Mouse (Mus musculus): ENCODE data around the gene St6galnac4.

DNA sequence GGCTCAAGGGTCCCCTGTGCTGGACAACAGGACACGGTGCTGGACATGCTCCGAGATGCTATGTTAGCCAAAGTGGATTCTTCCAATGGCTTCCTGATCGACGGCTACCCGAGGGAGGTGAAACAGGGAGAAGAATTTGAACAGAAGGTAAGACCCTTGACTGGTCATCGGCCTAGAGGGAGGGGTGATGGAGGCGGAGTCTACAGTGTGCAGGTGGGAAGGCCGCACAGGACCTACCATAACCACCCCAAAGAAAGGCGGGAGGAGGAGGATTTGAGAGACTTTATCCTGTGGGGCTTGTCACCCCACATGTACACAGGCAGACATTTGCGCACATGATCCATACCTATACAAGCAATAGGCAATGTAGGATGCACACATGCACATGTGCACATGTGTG is 44.2 kb downstream of the St6galnac4 start:
- no peak for TF ChIP-seq CTCF (IDR thresholded peaks at IDR 0.05; ENCODE audit: low read depth, low read length)
- no peak for TF ChIP-seq GATA1 (IDR thresholded peaks at IDR 0.05; ENCODE audit: borderline replicate concordance, low read length)
- TF ChIP-seq TAL1 (conservative IDR thresholded peaks at IDR 0.05; ENCODE audit: low read depth, low read length), result no peak
- no peak for TF ChIP-seq POLR2AphosphoS5 (IDR thresholded peaks at IDR 0.05; ENCODE audit: insufficient replicate concordance, low read depth, low read length)
